Mouse (Mus musculus): ENCODE data around the gene Ctnna3.

- TF ChIP-seq CTCF (IDR thresholded peaks at IDR 0.05; ENCODE audit: low read depth), result no peak
- TF ChIP-seq EP300 (IDR thresholded peaks at IDR 0.05; ENCODE audit: low read depth), result no peak
These were observed 813.5 kb downstream of the Ctnna3 start for GRCm38 (mm10) chr10:64243421-64243820.
